Mouse (Mus musculus) ES-E14 (cell line): Measurements from ENCODE around the gene Rbm17. TPM values are rescaled to one million over a fixed set of nuclear protein-coding genes. Genes with fewer than 3 reads are reported as not detected.

Source experiments
- DNase-seq: peaks from one replicate; pipeline ENCODE4 v3.0.0-alpha.2; 2013; ENCODE audit warnings: low read depth, low spot score
- H3K27ac ChIP-seq: 2 replicates; pipeline ENCODE4 v1.5.1; 2012; ENCODE audit warnings: low read depth, mild to moderate bottlenecking, low read length, moderate library complexity, mixed read lengths; ENCODE audit not compliant: poor library complexity, insufficient read depth, severe bottlenecking
- H3K36me3 ChIP-seq: 2 replicates; pipeline ENCODE4 v1.6.1; 2012; ENCODE audit warnings: mild to moderate bottlenecking, low read length, moderate library complexity, mixed read lengths; ENCODE audit not compliant: control insufficient read depth, poor library complexity, insufficient read depth, severe bottlenecking
- H3K4me1 ChIP-seq, 2 experiments: fragments of 150-350 bp in 1 of 2; sonication (generic) in 1 of 2; 2 replicates each; pipeline ENCODE4 v1.6.1; 2012; ENCODE audit warnings: low read length in 2 of 2, mild to moderate bottlenecking in 1 of 2, mixed read lengths in 1 of 2; ENCODE audit not compliant: control insufficient read depth in 2 of 2, insufficient read depth in 2 of 2, poor library complexity in 1 of 2
- H3K4me3 ChIP-seq, 2 experiments: fragments of 150-350 bp in 1 of 2; sonication (generic) in 1 of 2; 2 replicates each; pipeline ENCODE4 v1.5.1; 2012; ENCODE audit warnings: low read length in 2 of 2, low read depth in 1 of 2, mild to moderate bottlenecking in 1 of 2, mixed read lengths in 1 of 2; ENCODE audit not compliant: insufficient read depth in 1 of 2, poor library complexity in 1 of 2, severe bottlenecking in 1 of 2
- H3K9ac ChIP-seq: 2 replicates; pipeline ENCODE4 v1.6.1; 2012; ENCODE audit warnings: low read depth, mild to moderate bottlenecking, low read length, mixed read lengths; ENCODE audit not compliant: poor library complexity, insufficient read depth, severe bottlenecking
- H3K9me3 ChIP-seq: fragments of 150-350 bp; sonication (generic); 2 replicates; pipeline ENCODE4 v1.6.1; 2012; ENCODE audit warnings: low read depth, mild to moderate bottlenecking, low read length; ENCODE audit not compliant: control insufficient read depth, insufficient read depth
- CHD2 ChIP-seq: IDR thresholded peaks from 2 replicates; pipeline ENCODE4 v1.6.1; 2014; ENCODE audit warnings: mild to moderate bottlenecking, low read depth, low read length, inconsistent platforms
- HCFC1 ChIP-seq: IDR thresholded peaks from 2 replicates; pipeline ENCODE4 v1.6.1; 2012; ENCODE audit warnings: low read length, inconsistent platforms, borderline replicate concordance; ENCODE audit not compliant: insufficient read depth
- MAFK ChIP-seq: IDR thresholded peaks from 2 replicates; pipeline ENCODE4 v1.6.1; 2014; ENCODE audit warnings: mild to moderate bottlenecking, low read depth, low read length, inconsistent platforms; ENCODE audit not compliant: insufficient read depth
- ZC3H11A ChIP-seq: IDR thresholded peaks from 2 replicates; pipeline ENCODE4 v1.6.1; 2012; ENCODE audit warnings: low read depth, mild to moderate bottlenecking, inconsistent platforms, low read length, borderline replicate concordance
- ZNF384 ChIP-seq: IDR thresholded peaks from 2 replicates; pipeline ENCODE4 v1.6.1; 2012; ENCODE audit warnings: low read depth, low read length, inconsistent platforms
- in situ Hi-C, 2 experiments: fragments of 600-800 bp; cut with MboI; formaldehyde crosslinking; loops; one replicate each; pipeline ENCODE4 v1.15.1; 2025; ENCODE audit warnings: low sequenced_read_pairs in 2 of 2, inconsistent platforms in 1 of 2; ENCODE audit not compliant: unreplicated experiment in 2 of 2
- total RNA-seq: library from RNA; depleted of rRNA; stranded (reverse); fragments of 300-350 nt; gene quantifications from 2 replicates; pipeline ENCODE4 v1.2.3, GENCODE M21; 2012

The Rbm17 gene
- total RNA-seq, 1 experiment, result 175 TPM

DNA sequence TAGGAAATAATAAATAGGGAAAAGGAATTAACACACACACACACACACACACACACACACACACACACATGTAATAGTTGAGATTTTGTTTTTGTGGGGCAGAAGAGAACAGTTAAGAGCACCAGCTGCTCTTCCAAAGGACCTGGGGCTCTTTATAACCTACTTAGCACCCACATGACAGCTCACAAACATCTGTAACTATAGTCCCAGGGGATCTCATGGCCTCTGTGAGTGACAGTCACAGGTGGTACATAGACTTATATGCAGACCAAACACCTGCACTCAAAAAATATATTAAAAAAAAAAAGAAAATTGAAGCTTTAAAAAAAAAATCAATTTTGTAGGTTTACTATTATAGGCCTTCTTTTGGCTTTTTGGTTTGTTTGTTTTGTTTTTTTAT lies 958 bp upstream of the Rbm17 start:
- DNase-seq, result no peak
- Histone ChIP-seq H3K27ac (no peak overlapping the region), H3K36me3 (peaks cover 4% of the 10 kb centered on the region), H3K4me3 (no peak overlapping the region), H3K9me3 (no peaks in the 10 kb centered on the region), H3K9ac (no peak overlapping the region), H3K4me1 (peaks cover 0 to 9% of the 10 kb centered on the region in 2 experiments; a peak in 3 of 4 replicates)
- in situ Hi-C loops, result no loop called here
- TF ChIP-seq ZC3H11A (no peak), MAFK (no peak), HCFC1 (no peak), CHD2 (no peak), ZNF384 (no peak)

DNA sequence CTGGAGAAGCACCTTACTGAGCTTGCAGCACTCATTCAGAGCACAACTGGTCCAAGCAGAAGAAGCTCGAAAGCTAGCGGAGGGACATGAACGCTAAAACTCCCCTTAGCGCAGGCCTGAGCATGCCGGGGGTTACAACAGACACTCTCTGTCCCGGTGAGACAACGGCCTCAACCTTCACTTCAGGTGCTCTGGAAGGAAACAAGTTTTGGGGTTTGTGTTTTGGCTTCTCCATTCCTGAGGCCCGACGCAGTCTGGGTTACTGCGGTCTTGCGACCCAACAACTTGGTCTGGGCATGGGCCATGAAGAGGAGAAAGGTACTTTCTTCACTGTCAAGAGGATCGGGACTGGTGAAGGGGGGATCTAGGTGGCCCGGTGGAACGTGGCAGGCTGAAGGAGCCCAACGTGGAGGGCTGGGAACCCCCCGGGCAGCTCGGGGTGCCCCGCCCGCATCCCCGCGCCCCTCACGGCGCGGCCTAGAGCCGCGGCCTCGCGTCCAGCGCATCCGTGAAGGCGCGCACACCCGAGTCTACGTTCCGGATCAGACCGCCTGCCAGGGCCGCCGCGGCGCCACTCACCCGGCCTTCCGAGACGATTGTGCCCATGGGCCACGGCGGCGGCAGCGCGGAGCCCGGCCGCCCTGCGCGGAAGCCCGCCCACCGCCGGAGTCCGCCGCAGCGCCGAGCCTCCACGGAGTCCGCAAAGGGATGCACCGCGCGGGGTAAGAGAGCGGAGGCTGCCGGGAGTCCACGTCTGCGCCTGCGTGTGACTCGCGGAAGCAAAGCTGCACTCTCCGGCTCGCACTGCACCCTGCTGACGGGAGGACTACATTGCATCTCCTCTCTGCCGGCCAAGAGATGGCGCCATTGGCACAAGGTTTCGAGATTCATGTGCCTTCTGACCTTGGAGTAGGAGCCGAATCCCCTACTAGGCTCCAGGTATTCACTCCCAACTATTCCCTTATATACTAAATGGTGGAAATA lies 1.2 kb downstream of the Rbm17 start:
- peak overlapping the region; percentile 71 for H3K27ac ChIP-seq
- H3K36me3 ChIP-seq, result peaks cover 15% of the 10 kb centered on the region
- DNase-seq, result peak; percentile 94
- peak overlapping the region; percentile 97 to 98 for H3K4me3 ChIP-seq
- no peaks in the 10 kb centered on the region for H3K9me3 ChIP-seq
- peaks cover 0 to 9% of the 10 kb centered on the region in 2 experiments; a peak in 3 of 4 replicates for H3K4me1 ChIP-seq
- no peak for TF ChIP-seq CHD2
- peak; percentile 76 for TF ChIP-seq ZC3H11A
- TF ChIP-seq ZNF384, result no peak
- TF ChIP-seq MAFK, result no peak
- peak; percentile 65; the same call in 1 of the 2 replicates for TF ChIP-seq HCFC1
- in situ Hi-C loops, result no loop called here
- H3K9ac ChIP-seq, result peak overlapping the region; percentile 99

DNA sequence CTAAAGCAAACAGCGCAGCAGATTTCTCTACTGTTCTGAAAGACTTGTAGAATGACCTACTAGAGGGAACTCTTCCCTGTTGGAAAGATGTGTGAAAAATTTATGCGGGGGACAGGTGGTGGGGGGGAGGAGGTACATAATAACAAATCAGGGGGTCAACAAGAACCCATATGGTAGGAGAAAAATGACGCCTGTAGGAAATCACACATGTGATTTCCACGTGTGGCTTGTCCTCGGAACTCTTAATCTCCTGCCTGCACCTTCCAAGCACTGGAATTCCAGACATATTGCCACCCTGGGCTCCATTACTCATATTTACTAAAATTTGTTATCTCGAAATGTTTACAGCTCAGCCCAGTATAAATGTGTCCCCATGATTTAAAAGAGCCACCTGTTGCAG lies 2.2 kb downstream of the Rbm17 start:
- TF ChIP-seq HCFC1, result no peak
- TF ChIP-seq MAFK, result no peak
- no peak for TF ChIP-seq CHD2
- no peak for TF ChIP-seq ZC3H11A
- no peak for TF ChIP-seq ZNF384
- in situ Hi-C loops, result no loop called here
- no peak overlapping the region for H3K27ac ChIP-seq
- H3K9me3 ChIP-seq, result no peaks in the 10 kb centered on the region
- peaks cover 0 to 9% of the 10 kb centered on the region in 2 experiments; a peak in 3 of 4 replicates for H3K4me1 ChIP-seq
- H3K4me3 ChIP-seq, result peak overlapping the region; percentile 97 to 98
- H3K9ac ChIP-seq, result peak overlapping the region; percentile 99; the same call in 1 of the 2 replicates
- no peak for DNase-seq
- H3K36me3 ChIP-seq, result peaks cover 23% of the 10 kb centered on the region

- Histone ChIP-seq H3K9ac (no peak overlapping the region), H3K4me3 (no peak overlapping the region), H3K9me3 (0 out of 2 replicates have a peak, but pooled peaks cover 3% of the 10 kb centered on the region), H3K4me1 (peaks cover 0 to 9% of the 10 kb centered on the region in 2 experiments; a peak in 3 of 4 replicates), H3K36me3 (peaks cover 47% of the 10 kb centered on the region), H3K27ac (no peak overlapping the region)
- no peak for DNase-seq
- in situ Hi-C loops, result no loop called here
- TF ChIP-seq ZNF384 (no peak), HCFC1 (no peak), CHD2 (no peak), MAFK (no peak), ZC3H11A (no peak)
Observed at GRCm38 (mm10) chr2:11597906-11598305, 6.0 kb downstream of the Rbm17 start.
